Mouse (Mus musculus): ENCODE measurements around the gene Ptges.

Ptges gene

GRCm38 (mm10) chr2:30845152-30846070 lies 84.3 kb downstream of the Ptges start:
- DNase-seq = no peak

- DNase-seq = no peak
These were observed 87.0 kb downstream of the Ptges start for GRCm38 (mm10) chr2:30842615-30843014.
